Mouse (Mus musculus) splenic B cell, adult 2 months (primary cell): Measurements from ENCODE around the gene Hist1h2ag.

ENCODE experiments used
- DNase-seq: peaks from one replicate; pipeline ENCODE4 v3.0.0-alpha.2; 2011; ENCODE audit warnings: low read depth, low spot score
- H3K27me3 ChIP-seq: 2 replicates; pipeline ENCODE4 v1.6.1; 2012; ENCODE audit warnings: mild to moderate bottlenecking, low read length, moderate library complexity, mixed read lengths; ENCODE audit not compliant: control insufficient read depth, poor library complexity, insufficient read depth, severe bottlenecking
- H3K36me3 ChIP-seq: 2 replicates; pipeline ENCODE4 v1.6.1; 2012; ENCODE audit warnings: mild to moderate bottlenecking, low read length, moderate library complexity, mixed read lengths; ENCODE audit not compliant: control insufficient read depth, poor library complexity, insufficient read depth, severe bottlenecking

The Hist1h2ag gene

GRCm38 (mm10) chr13:22007121-22007510, 35.6 kb downstream of the Hist1h2ag start:
- Histone ChIP-seq H3K36me3 (no peaks in the 10 kb centered on the region), H3K27me3 (no peaks in the 10 kb centered on the region)
- no peak for DNase-seq

GRCm38 (mm10) chr13:22006334-22007120, 36.2 kb downstream of the Hist1h2ag start:
- H3K27me3 ChIP-seq: no peaks in the 10 kb centered on the region
- peak; percentile 77 for DNase-seq
- no peaks in the 10 kb centered on the region for H3K36me3 ChIP-seq

- DNase-seq: peak; percentile 60
- H3K36me3 ChIP-seq: no peaks in the 10 kb centered on the region
These were observed 37.0 kb downstream of the Hist1h2ag start for GRCm38 (mm10) chr13:22005605-22006333.

GRCm38 (mm10) chr13:22001823-22002222, 40.9 kb downstream of the Hist1h2ag start:
- DNase-seq: peak; percentile 32
- Histone ChIP-seq H3K36me3 (no peaks in the 10 kb centered on the region), H3K27me3 (peaks cover 3% of the 10 kb centered on the region; the same call in 1 of the 2 replicates)

More at GRCm38 (mm10) chr13:22005605-22006333, 37.0 kb downstream of the Hist1h2ag start:
- H3K27me3 ChIP-seq: no peaks in the 10 kb centered on the region

- Histone ChIP-seq H3K36me3 (no peaks in the 10 kb centered on the region), H3K27me3 (peaks cover 3% of the 10 kb centered on the region; the same call in 1 of the 2 replicates)
- DNase-seq: peak; percentile 55
These were observed 41.4 kb downstream of the Hist1h2ag start for GRCm38 (mm10) chr13:22001346-22001745.

DNA sequence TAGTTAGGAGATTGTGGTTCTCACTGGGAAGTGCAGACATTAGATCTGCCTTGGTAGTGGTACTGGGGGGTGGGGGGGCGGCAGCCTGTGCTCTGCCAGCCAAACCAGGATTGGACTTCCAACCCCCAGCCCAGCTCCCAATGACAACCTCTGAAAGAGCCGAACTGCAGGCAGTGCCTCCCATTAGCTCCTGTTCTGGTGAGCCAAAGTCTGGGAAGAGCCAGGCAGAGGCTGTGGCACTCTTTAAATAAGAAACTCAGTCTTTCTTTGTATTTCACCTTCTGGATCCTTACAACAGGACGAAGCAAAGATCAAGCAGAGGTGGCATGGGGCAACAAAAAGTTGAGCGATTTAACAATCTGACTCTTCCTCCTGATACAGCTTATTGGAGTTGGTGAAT, 43.6 kb downstream of the Hist1h2ag start:
- no peaks in the 10 kb centered on the region for H3K36me3 ChIP-seq
- H3K27me3 ChIP-seq: peaks cover 3% of the 10 kb centered on the region; the same call in 1 of the 2 replicates
- DNase-seq: no peak

DNA sequence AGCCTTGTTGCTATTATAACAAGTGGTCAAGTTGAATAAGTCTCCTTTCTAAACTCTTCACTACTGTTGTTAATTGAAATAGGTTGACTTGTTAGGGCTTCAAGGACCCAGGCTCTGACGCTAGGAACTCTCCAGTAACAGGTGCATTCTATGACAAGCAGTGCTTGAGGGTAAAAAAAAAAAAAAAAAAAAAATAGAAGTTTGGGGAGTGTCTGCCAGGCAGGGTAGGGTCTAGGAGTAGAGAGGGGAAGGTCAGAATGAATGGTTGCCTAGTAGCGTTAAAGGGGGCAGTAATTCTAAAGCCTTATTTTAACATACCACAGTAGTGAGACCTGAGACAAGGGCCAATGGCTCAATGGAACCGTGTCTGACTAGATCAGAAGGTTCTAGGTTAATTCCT, 44.3 kb downstream of the Hist1h2ag start:
- DNase-seq: no peak
- H3K27me3 ChIP-seq: peaks cover 3% of the 10 kb centered on the region; the same call in 1 of the 2 replicates
- no peaks in the 10 kb centered on the region for H3K36me3 ChIP-seq

DNA sequence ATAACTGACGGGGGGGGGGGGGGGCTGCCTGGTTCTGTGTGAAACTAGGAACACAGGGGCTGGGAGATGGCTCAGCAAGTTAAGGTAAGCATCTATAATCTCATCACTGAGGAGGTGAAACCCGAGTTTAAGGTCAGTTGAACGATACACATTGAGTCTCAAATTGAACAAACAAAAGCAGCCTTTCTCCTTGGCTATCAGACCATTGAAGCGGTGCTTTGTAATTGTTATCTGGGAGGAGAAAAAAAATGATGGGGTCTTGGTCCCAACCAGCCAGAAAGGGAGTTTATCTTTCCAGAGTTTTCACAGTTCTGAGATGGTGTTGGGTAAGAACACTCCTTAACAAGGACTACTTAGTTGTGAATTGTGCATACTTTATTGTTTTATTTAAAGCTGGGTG, 44.9 kb downstream of the Hist1h2ag start:
- DNase-seq: no peak
- Histone ChIP-seq H3K36me3 (no peaks in the 10 kb centered on the region), H3K27me3 (peaks cover 3% of the 10 kb centered on the region; the same call in 1 of the 2 replicates)

- peaks cover 3% of the 10 kb centered on the region; the same call in 1 of the 2 replicates for H3K27me3 ChIP-seq
- DNase-seq: no peak
- H3K36me3 ChIP-seq: no peaks in the 10 kb centered on the region
These were observed 45.4 kb downstream of the Hist1h2ag start for GRCm38 (mm10) chr13:21997201-21997820.

DNA sequence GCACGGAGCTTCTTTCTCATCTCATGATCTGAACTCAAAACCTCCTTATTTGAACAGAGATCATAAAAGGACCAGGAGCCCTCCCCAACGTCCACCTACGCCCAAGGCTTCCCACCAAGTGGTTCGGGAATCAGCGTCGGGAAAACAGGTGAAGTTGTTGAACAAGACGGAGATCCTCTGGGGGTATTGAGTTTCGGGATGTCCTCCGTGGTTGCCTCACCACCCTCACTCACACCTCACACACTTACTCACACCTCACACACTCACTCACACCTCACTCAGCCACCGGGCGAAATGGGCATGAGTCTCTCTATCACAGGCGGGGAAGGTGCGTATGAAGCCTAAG, 45.9 kb downstream of the Hist1h2ag start:
- DNase-seq: peak; percentile 20
- peaks cover 3% of the 10 kb centered on the region; the same call in 1 of the 2 replicates for H3K27me3 ChIP-seq
- H3K36me3 ChIP-seq: no peaks in the 10 kb centered on the region

DNA sequence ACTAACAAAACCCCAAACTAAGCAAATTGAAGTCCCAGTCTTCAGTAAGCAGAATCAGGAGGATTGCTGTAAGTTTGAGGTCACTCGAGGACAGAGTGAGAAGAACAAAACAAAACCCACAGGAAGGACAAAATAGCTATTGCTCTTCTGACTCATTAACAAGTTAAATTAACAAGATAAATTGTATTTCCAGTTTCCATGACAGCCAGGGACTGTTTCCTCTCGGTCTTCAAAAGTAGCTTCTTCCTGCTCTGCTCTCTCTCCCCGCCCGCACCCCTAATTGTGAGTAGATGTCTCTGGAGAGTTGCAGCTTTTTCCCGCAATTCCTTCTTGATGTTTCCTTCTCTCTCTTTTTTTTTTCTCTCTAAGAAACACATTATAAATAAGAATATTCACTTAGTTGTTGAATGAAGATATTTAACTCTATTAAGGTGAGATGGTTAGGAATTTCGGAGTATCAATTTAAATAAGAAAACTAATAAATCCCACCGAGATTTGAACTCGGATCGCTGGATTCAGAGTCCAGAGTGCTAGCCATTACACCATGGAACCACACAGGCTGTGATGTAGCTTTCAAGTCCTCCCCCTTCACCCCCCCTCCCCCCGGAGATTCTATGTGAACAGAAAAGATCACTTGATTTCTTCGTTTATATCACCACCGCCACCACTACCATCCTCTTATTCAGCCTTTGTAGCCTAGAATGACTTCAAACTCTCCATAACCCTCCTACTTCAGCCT, 46.5 kb downstream of the Hist1h2ag start:
- DNase-seq: peak; percentile 67

GRCm38 (mm10) chr13:21995331-21995914, 47.3 kb downstream of the Hist1h2ag start:
- H3K27me3 ChIP-seq: peaks cover 3% of the 10 kb centered on the region; the same call in 1 of the 2 replicates
- peak; percentile 74 for DNase-seq
- no peaks in the 10 kb centered on the region for H3K36me3 ChIP-seq

More for the DNA sequence above, 46.5 kb downstream of the Hist1h2ag start:
- Histone ChIP-seq H3K36me3 (no peaks in the 10 kb centered on the region), H3K27me3 (peaks cover 3% of the 10 kb centered on the region; the same call in 1 of the 2 replicates)

DNA sequence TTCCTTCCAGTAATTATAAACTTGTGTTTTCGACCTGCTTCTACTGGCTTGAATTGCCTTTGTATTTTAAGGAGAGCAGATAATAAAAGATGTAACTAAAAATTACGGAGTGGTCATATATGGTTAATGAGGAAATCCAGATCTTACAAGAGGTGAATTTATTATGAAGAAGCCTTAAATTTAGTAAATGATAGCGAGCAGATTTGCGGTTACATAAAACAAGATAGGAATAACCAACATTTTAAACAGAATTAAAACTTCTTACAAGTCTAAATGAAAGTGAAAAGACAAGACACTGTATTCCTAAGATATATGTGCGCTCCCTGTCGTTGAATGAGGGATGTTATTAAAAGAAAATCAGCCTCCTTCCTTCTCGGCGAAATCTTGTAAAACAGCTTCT, 47.8 kb downstream of the Hist1h2ag start:
- Histone ChIP-seq H3K36me3 (no peaks in the 10 kb centered on the region), H3K27me3 (peaks cover 3% of the 10 kb centered on the region; the same call in 1 of the 2 replicates)
- DNase-seq: peak; percentile 19
